ENCODE assay signal across 7 mouse cellular contexts in genomic region chr11:102395250-102395649, GRCm38 (mm10). TPM values are rescaled to one million over a fixed set of nuclear protein-coding genes. Genes with fewer than 3 reads are reported as not detected.
DNase-seq lines count a peak whose midpoint lies in the region; ATAC-seq lines count a peak whose summit lies in the region.

No protein-coding gene starts in this region.

- peak overlapping the region; percentile 68; the same call in 1 of the 2 replicates for H3K4me3 ChIP-seq in forebrain, embryonic 10.5 days

- peak; percentile 21 for DNase-seq in right cerebral cortex, adult 18-20 months
- no peak for DNase-seq in right cerebral cortex, postnatal 36 days (ENCODE audit: low spot score in 2 of 2)
- no peak for DNase-seq in forebrain, embryonic 10.5 days (ENCODE audit: extremely low spot score, low spot score)
- peak; percentile 14 to 16 for DNase-seq in layer of hippocampus, postnatal 14 days (ENCODE audit: low spot score in 2 of 2)
- no peak for DNase-seq in ovary, postnatal 36 days (ENCODE audit: low spot score)
- no peak for DNase-seq in thymus, postnatal 36 days

- ATAC-seq in activated CD4-positive, CD25-positive, alpha-beta regulatory T cell, adult 4 months: no peak

- no peaks in the 10 kb centered on the region; the same call in 1 of the 2 replicates for H3K36me3 ChIP-seq in forebrain, embryonic 10.5 days (replicated peaks)

- no peaks in the 10 kb centered on the region for H3K9me3 ChIP-seq in forebrain, embryonic 10.5 days

- peaks cover 66% of the 10 kb centered on the region for H3K27me3 ChIP-seq in forebrain, embryonic 10.5 days (ENCODE audit: poor library complexity, severe bottlenecking)

- H3K27ac ChIP-seq in forebrain, embryonic 10.5 days: peak overlapping the region; percentile 61; the same call in 1 of the 2 replicates

- 5% methylated on average over 5 of the region's 5 CpGs for WGBS in forebrain, embryonic 10.5 days

- H3K4me1 ChIP-seq in forebrain, embryonic 10.5 days: peaks cover 60% of the 10 kb centered on the region

RNA-seq across cellular contexts. Expression of gene Rundc3a, which starts 2.0 kb away (rescaled TPM):
- 10.5 and 13.5 TPM in 2 replicates for polyA plus RNA-seq in forebrain, embryonic 10.5 days (2016; fragmentation: Nextera tagmentation; extraction: Ambion mirVana)
- 100 to 1,000 TPM; 413 to 422 TPM for total RNA-seq in layer of hippocampus, postnatal 14 days (2021)
- polyA plus RNA-seq in activated CD4-positive, CD25-positive, alpha-beta regulatory T cell, adult 4 months (2017; shearing (Covaris generic)): 1 to 10 TPM; 2.4 TPM

RNA-seq across cellular contexts. Expression of gene Slc25a39, which starts 12.5 kb away (rescaled TPM):
- 255 and 262 TPM in 2 replicates for polyA plus RNA-seq in forebrain, embryonic 10.5 days (2016; fragmentation: Nextera tagmentation; extraction: Ambion mirVana)
- 10 to 100 TPM; 75.6 to 81.8 TPM for total RNA-seq in layer of hippocampus, postnatal 14 days (2021)
- polyA plus RNA-seq in activated CD4-positive, CD25-positive, alpha-beta regulatory T cell, adult 4 months (2017; shearing (Covaris generic)): 10 to 100 TPM; 50.9 to 65.4 TPM

RNA-seq across cellular contexts. Expression of gene Slc4a1, which starts 29.2 kb away (rescaled TPM):
- polyA plus RNA-seq in forebrain, embryonic 10.5 days (2016; fragmentation: Nextera tagmentation; extraction: Ambion mirVana): 37.4 and 52.1 TPM in 2 replicates
- under 1 TPM; 0.50 to 0.60 TPM for total RNA-seq in layer of hippocampus, postnatal 14 days (2021)
- polyA plus RNA-seq in activated CD4-positive, CD25-positive, alpha-beta regulatory T cell, adult 4 months (2017; shearing (Covaris generic)): 1 to 10 TPM in 1 of 2 experiments, not detected in 1; 2.9 TPM

RNA-seq across cellular contexts. Expression of gene Grn, which starts 34.9 kb away (rescaled TPM):
- polyA plus RNA-seq in forebrain, embryonic 10.5 days (2016; fragmentation: Nextera tagmentation; extraction: Ambion mirVana): 66.2 and 70.1 TPM in 2 replicates
- 10 to 100 TPM; 82.3 to 87.4 TPM for total RNA-seq in layer of hippocampus, postnatal 14 days (2021)
- 10 to 100 TPM; 23.7 to 30.3 TPM for polyA plus RNA-seq in activated CD4-positive, CD25-positive, alpha-beta regulatory T cell, adult 4 months (2017; shearing (Covaris generic))

RNA-seq across cellular contexts. Expression of gene Fam171a2, which starts 52.2 kb away (rescaled TPM):
- 2.2 and 2.8 TPM in 2 replicates for polyA plus RNA-seq in forebrain, embryonic 10.5 days (2016; fragmentation: Nextera tagmentation; extraction: Ambion mirVana)
- 10 to 100 TPM; 86.0 to 97.5 TPM for total RNA-seq in layer of hippocampus, postnatal 14 days (2021)
- not detected for polyA plus RNA-seq in activated CD4-positive, CD25-positive, alpha-beta regulatory T cell, adult 4 months (2017; shearing (Covaris generic))

Comparison
In these comparisons a context has a peak if more than half of its experiments do, and no peak if none do; other contexts are left out.
1. DNase-seq: peak in right cerebral cortex, adult 18-20 months (single experiment) and layer of hippocampus, postnatal 14 days (2 of 2); none in right cerebral cortex, postnatal 36 days (0 of 2), forebrain, embryonic 10.5 days (single experiment), ovary, postnatal 36 days (single experiment) and thymus, postnatal 36 days (0 of 2).